Mouse (Mus musculus) forebrain, postnatal 0 days (tissue): ENCODE measurements at regions not wholly inside any gene's neighbourhood (a gene's known extent, or its start where the extent isn't known, plus 50 kb on each side); places are given as distances from the start of the nearest gene placed in this dataset.

ENCODE experiments used
- ATAC-seq: fragments of 200-750 bp; cut with Nextera tagmentation; 2 replicates; pipeline ENCODE4 v1.8.0; 2017; ENCODE audit warnings: mild to moderate bottlenecking, moderate library complexity
- DNase-seq: peaks from one replicate; pipeline ENCODE4 v3.0.0-alpha.2; 2015
- H3K27ac ChIP-seq: fragments of 300-500 bp; sonication (generic); 2 replicates; pipeline ENCODE4 v1.5.1; 2014; ENCODE audit warnings: low read depth, mild to moderate bottlenecking, antibody characterized with exemption, low read length, moderate library complexity, mixed read lengths
- H3K27me3 ChIP-seq: fragments of 300-500 bp; sonication (generic); 2 replicates; pipeline ENCODE4 v1.6.1; 2014; ENCODE audit warnings: mild to moderate bottlenecking, low read length, mixed read lengths; ENCODE audit not compliant: insufficient read depth
- H3K36me3 ChIP-seq: fragments of 300-500 bp; sonication (generic); 2 replicates; pipeline ENCODE4 v1.6.1; 2014; ENCODE audit warnings: mild to moderate bottlenecking, moderate library complexity; ENCODE audit not compliant: insufficient read depth
- H3K4me1 ChIP-seq: fragments of 300-500 bp; sonication (generic); 2 replicates; pipeline ENCODE4 v1.6.1; 2014; ENCODE audit warnings: antibody characterized with exemption; ENCODE audit not compliant: insufficient read depth
- H3K4me2 ChIP-seq: fragments of 300-500 bp; sonication (generic); 2 replicates; pipeline ENCODE4 v1.6.1; 2014; ENCODE audit warnings: low read depth, mild to moderate bottlenecking, moderate library complexity
- H3K4me3 ChIP-seq: fragments of 300-500 bp; sonication (generic); 2 replicates; pipeline ENCODE4 v1.5.1; 2014; ENCODE audit warnings: low read depth, low read length, mixed read lengths
- H3K9ac ChIP-seq: fragments of 300-500 bp; sonication (generic); 2 replicates; pipeline ENCODE4 v1.6.1; 2014; ENCODE audit warnings: mild to moderate bottlenecking
- H3K9me3 ChIP-seq: fragments of 300-500 bp; sonication (generic); 2 replicates; pipeline ENCODE4 v1.6.1; 2016; ENCODE audit warnings: low read length
- CTCF ChIP-seq: sonication (generic); IDR thresholded peaks from 2 replicates; pipeline ENCODE4 v1.5.1; 2016; ENCODE audit warnings: antibody characterized with exemption, control low read depth, low read depth
- WGBS: fragments of 180-500 bp; shearing (Covaris S2); extraction: QIAGEN DNeasy Blood & Tissue Kit; methylation state at CpG from one replicate; pipeline ENCODE4 v1.1.7; 2014; 5-methylcytosine and 5-hydroxymethylcytosine counted together

- H3K27ac ChIP-seq: no peak overlapping the region; the same call in 1 of the 2 replicates
Measured at GRCm38 (mm10) chr19:50087277-50087676, 591.2 kb downstream of the Sorcs1 start.

GRCm38 (mm10) chr19:50077427-50078040 is 600.9 kb downstream of the Sorcs1 start:
- ATAC-seq: peak; percentile 70; the same call in 1 of the 2 replicates

More at GRCm38 (mm10) chr19:50087277-50087676, 591.2 kb downstream of the Sorcs1 start:
- peak; percentile 71 for DNase-seq
- TF ChIP-seq CTCF: no peak
- Histone ChIP-seq H3K36me3 (no peaks in the 10 kb centered on the region), H3K9ac (no peak overlapping the region), H3K9me3 (no peaks in the 10 kb centered on the region), H3K4me2 (0 out of 2 replicates have a peak overlapping the region, but pooled peaks have one; percentile 13), H3K4me1 (peaks cover 8% of the 10 kb centered on the region; the same call in 1 of the 2 replicates), H3K27me3 (no peaks in the 10 kb centered on the region), H3K4me3 (no peak overlapping the region)
- peak; percentile 53 for ATAC-seq
- WGBS: 8% methylated on average over 6 of the region's 6 CpGs

GRCm38 (mm10) chr19:50060448-50060847 is 618.0 kb downstream of the Sorcs1 start:
- peak; percentile 59 for DNase-seq
- WGBS: 47% methylated on average over 6 of the region's 6 CpGs
- no peaks in the 10 kb centered on the region for H3K9me3 ChIP-seq
- TF ChIP-seq CTCF: no peak
- H3K4me3 ChIP-seq: no peak overlapping the region
- peak; percentile 80 for ATAC-seq
- no peaks in the 10 kb centered on the region for H3K27me3 ChIP-seq
- H3K36me3 ChIP-seq: no peaks in the 10 kb centered on the region
- H3K4me1 ChIP-seq: no peaks in the 10 kb centered on the region
- H3K27ac ChIP-seq: no peak overlapping the region
- H3K9ac ChIP-seq: no peak overlapping the region
- no peak overlapping the region for H3K4me2 ChIP-seq

More at GRCm38 (mm10) chr19:50077427-50078040, 600.9 kb downstream of the Sorcs1 start:
- H3K9me3 ChIP-seq: no peaks in the 10 kb centered on the region
- WGBS: 49% methylated on average over 6 of the region's 6 CpGs
- H3K27me3 ChIP-seq: no peaks in the 10 kb centered on the region
- no peak for TF ChIP-seq CTCF
- H3K36me3 ChIP-seq: no peaks in the 10 kb centered on the region
- H3K27ac ChIP-seq: 0 out of 2 replicates have a peak overlapping the region, but pooled peaks have one; percentile 36
- no peak overlapping the region for H3K4me3 ChIP-seq
- no peaks in the 10 kb centered on the region for H3K4me1 ChIP-seq
- no peak overlapping the region for H3K4me2 ChIP-seq
- peak; percentile 37 for DNase-seq
- H3K9ac ChIP-seq: no peak overlapping the region

- Histone ChIP-seq H3K36me3 (no peaks in the 10 kb centered on the region), H3K4me2 (no peak overlapping the region), H3K4me1 (no peaks in the 10 kb centered on the region), H3K27ac (no peak overlapping the region), H3K27me3 (no peaks in the 10 kb centered on the region), H3K4me3 (no peak overlapping the region), H3K9ac (no peak overlapping the region), H3K9me3 (no peaks in the 10 kb centered on the region)
- no peak for DNase-seq
- ATAC-seq: no peak
- 86% methylated on average over 2 of the region's 2 CpGs for WGBS
- TF ChIP-seq CTCF: no peak
Measured at GRCm38 (mm10) chr19:50052910-50053309, 625.5 kb downstream of the Sorcs1 start.

- no peak for TF ChIP-seq CTCF
- Histone ChIP-seq H3K27ac (no peak overlapping the region), H3K9me3 (no peaks in the 10 kb centered on the region), H3K36me3 (no peaks in the 10 kb centered on the region), H3K4me2 (no peak overlapping the region), H3K4me1 (no peaks in the 10 kb centered on the region), H3K4me3 (no peak overlapping the region), H3K9ac (no peak overlapping the region), H3K27me3 (no peaks in the 10 kb centered on the region)
- DNase-seq (no peak), ATAC-seq (no peak)
- 95% methylated on average over 3 of the region's 3 CpGs for WGBS
Measured at GRCm38 (mm10) chr19:50045761-50046160, 632.7 kb downstream of the Sorcs1 start.

- Histone ChIP-seq H3K4me2 (no peak overlapping the region), H3K4me1 (no peaks in the 10 kb centered on the region), H3K9me3 (no peaks in the 10 kb centered on the region), H3K9ac (no peak overlapping the region), H3K4me3 (no peak overlapping the region), H3K27ac (no peak overlapping the region), H3K36me3 (no peaks in the 10 kb centered on the region), H3K27me3 (no peaks in the 10 kb centered on the region)
- DNase-seq (peak; percentile 73), ATAC-seq (peak; percentile 89)
- TF ChIP-seq CTCF: no peak
- 25% methylated on average over 2 of the region's 2 CpGs for WGBS
Measured at GRCm38 (mm10) chr19:50013659-50014058, 664.8 kb downstream of the Sorcs1 start.

- Histone ChIP-seq H3K27me3 (no peaks in the 10 kb centered on the region), H3K36me3 (no peaks in the 10 kb centered on the region), H3K9me3 (no peaks in the 10 kb centered on the region), H3K4me3 (no peak overlapping the region), H3K4me1 (no peaks in the 10 kb centered on the region), H3K4me2 (no peak overlapping the region), H3K9ac (no peak overlapping the region), H3K27ac (no peak overlapping the region)
- DNase-seq: no peak
- no peak for ATAC-seq
- TF ChIP-seq CTCF: no peak
- 35% methylated on average over 7 of the region's 7 CpGs for WGBS
Measured at GRCm38 (mm10) chr19:50005248-50005647, 673.2 kb downstream of the Sorcs1 start.
